Mouse (Mus musculus): ENCODE results near the gene Klhl26.

- TF ChIP-seq CTCF (conservative IDR thresholded peaks at IDR 0.05; ENCODE audit: low read length) (no peak), NANOG (IDR thresholded peaks at IDR 0.05; ENCODE audit: borderline replicate concordance, low read length) (no peak)
These were observed 30.8 kb downstream of the Klhl26 start for GRCm38 (mm10) chr8:70445988-70446387.
